Mouse (Mus musculus): ENCODE data around the gene Zfp106.

- TF ChIP-seq CTCF (IDR thresholded peaks at IDR 0.05; ENCODE audit: low read depth, low read length) = no peak
- no peak for TF ChIP-seq POLR2A (IDR thresholded peaks at IDR 0.05; ENCODE audit: borderline replicate concordance, low read depth, low read length)
Measured at GRCm38 (mm10) chr2:120526771-120527170, 36.9 kb downstream of the Zfp106 start.
